Mouse (Mus musculus) E14TG2a.4 (cell line): Measurements from ENCODE around the gene Ube2d2b.

Source experiments
- CTCF ChIP-seq: conservative IDR thresholded peaks from 2 replicates; pipeline ENCODE4 v1.5.1; 2014; ENCODE audit warnings: low read length
- NANOG ChIP-seq: IDR thresholded peaks from 2 replicates; pipeline ENCODE4 v1.6.1; 2014; ENCODE audit warnings: borderline replicate concordance, low read length, mixed read lengths
- POU5F1 ChIP-seq: IDR thresholded peaks from 2 replicates; pipeline ENCODE4 v1.6.1; 2014; ENCODE audit warnings: low read length, borderline replicate concordance

- TF ChIP-seq CTCF (no peak), POU5F1 (no peak), NANOG (no peak)
Measured at GRCm38 (mm10) chr5:107831351-107831750, 1.5 kb downstream of the Ube2d2b start.
